Mouse (Mus musculus) midbrain, postnatal 0 days (tissue): ENCODE measurements at regions not wholly inside any gene's neighbourhood (a gene's known extent, or its start where the extent isn't known, plus 50 kb on each side); places are given as distances from the start of the nearest gene placed in this dataset.

ENCODE experiments used
- ATAC-seq: fragments of 200-750 bp; cut with Nextera tagmentation; 2 replicates; pipeline ENCODE4 v1.8.0; 2017; ENCODE audit warnings: moderate number of reproducible peaks, mild to moderate bottlenecking, moderate TSS enrichment, moderate library complexity; ENCODE audit not compliant: low FRiP score
- DNase-seq: peaks from one replicate; pipeline ENCODE4 v3.0.0-alpha.2; 2015; ENCODE audit warnings: low spot score
- H3K27ac ChIP-seq: fragments of 300-500 bp; sonication (generic); 2 replicates; pipeline ENCODE4 v1.5.1; 2014; ENCODE audit warnings: low read depth, mild to moderate bottlenecking, low read length, mixed read lengths
- H3K27me3 ChIP-seq: fragments of 300-500 bp; sonication (generic); 2 replicates; pipeline ENCODE4 v1.6.1; 2014; ENCODE audit warnings: low read length, control low read depth, mixed read lengths; ENCODE audit not compliant: insufficient read depth
- H3K36me3 ChIP-seq: fragments of 300-500 bp; sonication (generic); 2 replicates; pipeline ENCODE4 v1.6.1; 2014; ENCODE audit warnings: low read length, control low read depth, mixed read lengths; ENCODE audit not compliant: insufficient read depth
- H3K4me1 ChIP-seq: fragments of 300-500 bp; sonication (generic); 2 replicates; pipeline ENCODE4 v1.6.1; 2014; ENCODE audit warnings: mild to moderate bottlenecking, control low read depth, antibody characterized with exemption, low read length, mixed read lengths; ENCODE audit not compliant: insufficient read depth
- H3K4me2 ChIP-seq: fragments of 300-500 bp; sonication (generic); 2 replicates; pipeline ENCODE4 v1.6.1; 2014; ENCODE audit warnings: low read depth, mild to moderate bottlenecking, low read length, mixed read lengths; ENCODE audit not compliant: poor library complexity, severe bottlenecking
- H3K4me3 ChIP-seq: fragments of 300-500 bp; sonication (generic); 2 replicates; pipeline ENCODE4 v1.5.1; 2014; ENCODE audit warnings: low read depth, mild to moderate bottlenecking, low read length, moderate library complexity
- H3K9ac ChIP-seq: fragments of 300-500 bp; sonication (generic); replicated peaks from 2 replicates; pipeline ENCODE4 v1.6.1; 2014; ENCODE audit warnings: mild to moderate bottlenecking, low read length, moderate library complexity, mixed read lengths; ENCODE audit not compliant: poor library complexity, severe bottlenecking
- H3K9me3 ChIP-seq: fragments of 300-500 bp; sonication (generic); 2 replicates; pipeline ENCODE4 v1.6.1; 2016; ENCODE audit warnings: low read length, control low read depth
- CTCF ChIP-seq: IDR thresholded peaks from 2 replicates; pipeline ENCODE4 v1.5.1; 2016; ENCODE audit warnings: antibody characterized with exemption, mild to moderate bottlenecking
- WGBS: fragments of 180-500 bp; shearing (Covaris S2); extraction: QIAGEN DNeasy Blood & Tissue Kit; methylation state at CpG from one replicate; pipeline ENCODE4 v1.1.7; 2014; 5-methylcytosine and 5-hydroxymethylcytosine counted together

- H3K9ac ChIP-seq = no peak overlapping the region
- no peak for DNase-seq
- H3K4me3 ChIP-seq = no peak overlapping the region
- no peak for TF ChIP-seq CTCF
- H3K36me3 ChIP-seq = no peaks in the 10 kb centered on the region
- WGBS = 86% methylated on average over 3 of the region's 3 CpGs
- no peak overlapping the region for H3K4me2 ChIP-seq
- H3K9me3 ChIP-seq = no peaks in the 10 kb centered on the region
- H3K27ac ChIP-seq = no peak overlapping the region
- no peaks in the 10 kb centered on the region for H3K4me1 ChIP-seq
- no peak for ATAC-seq
- H3K27me3 ChIP-seq = no peaks in the 10 kb centered on the region
These were observed 306.3 kb upstream of the Klf4 start for GRCm38 (mm10) chr4:55838568-55838967.

DNA sequence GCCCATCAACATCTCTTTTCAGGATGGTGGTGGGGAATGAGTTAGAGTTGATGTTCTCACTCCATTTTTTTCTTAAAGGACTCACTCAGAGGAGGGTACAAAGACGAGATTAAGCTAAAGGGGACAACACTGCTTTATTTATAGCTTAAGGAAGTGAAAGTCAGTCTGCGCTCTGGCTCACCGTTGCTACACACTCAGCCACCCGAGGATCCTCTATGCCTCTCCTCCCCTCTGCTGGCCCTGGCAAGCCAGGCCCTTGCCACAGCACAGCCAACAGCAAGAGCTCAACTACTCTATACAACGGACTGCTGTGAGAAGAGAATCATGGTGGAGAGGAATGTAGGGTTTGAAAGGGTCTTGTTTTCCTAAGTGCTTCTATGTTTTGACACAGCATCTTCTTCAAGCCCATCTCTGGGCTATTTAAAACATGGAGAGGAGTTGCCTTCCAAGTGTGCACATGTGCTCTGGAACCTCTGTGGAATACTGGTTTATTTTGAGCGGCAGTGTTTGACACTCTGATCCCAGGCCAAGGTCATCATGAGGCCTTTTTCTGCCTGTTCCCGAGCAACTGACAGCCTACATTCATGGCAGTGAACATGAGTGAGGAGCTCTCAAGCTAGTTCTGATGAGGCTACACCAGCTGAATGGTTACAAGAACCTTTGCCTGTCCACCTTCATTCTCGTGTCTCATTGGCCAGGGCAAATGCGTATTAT is 291.9 kb upstream of the Klf4 start:
- no peak overlapping the region for H3K4me2 ChIP-seq
- 81% methylated on average over 9 of the region's 9 CpGs for WGBS
- ATAC-seq (no peak), DNase-seq (no peak)
- H3K36me3 ChIP-seq = no peaks in the 10 kb centered on the region
- no peaks in the 10 kb centered on the region for H3K4me1 ChIP-seq
- no peaks in the 10 kb centered on the region for H3K9me3 ChIP-seq
- no peak for TF ChIP-seq CTCF
- H3K9ac ChIP-seq = no peak overlapping the region
- no peak overlapping the region for H3K4me3 ChIP-seq
- H3K27ac ChIP-seq = no peak overlapping the region
- H3K27me3 ChIP-seq = no peaks in the 10 kb centered on the region

DNA sequence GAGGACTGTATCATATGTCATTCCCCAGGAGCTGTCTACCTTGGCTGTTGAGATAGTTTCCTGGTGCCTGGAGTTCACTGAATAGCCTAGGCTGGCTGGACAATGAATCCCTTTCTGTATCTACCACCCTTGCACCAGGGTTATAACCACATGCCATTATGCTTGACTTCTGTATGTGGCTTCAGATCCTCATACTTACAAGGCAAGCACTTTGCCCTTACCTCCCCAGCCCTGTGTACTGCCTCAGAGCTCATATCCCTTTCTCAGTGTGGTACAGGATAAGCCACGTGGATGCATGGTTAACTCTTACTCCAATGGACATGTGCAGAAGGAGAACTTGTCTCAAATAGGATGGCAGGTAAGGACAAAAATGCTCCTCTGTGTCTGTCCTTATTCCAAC is 291.3 kb upstream of the Klf4 start:
- DNase-seq (no peak), ATAC-seq (no peak)
- no peak overlapping the region for H3K9ac ChIP-seq
- H3K4me3 ChIP-seq = no peak overlapping the region
- H3K9me3 ChIP-seq = no peaks in the 10 kb centered on the region
- no peaks in the 10 kb centered on the region for H3K4me1 ChIP-seq
- H3K4me2 ChIP-seq = no peak overlapping the region
- H3K27me3 ChIP-seq = no peaks in the 10 kb centered on the region
- WGBS = 82% methylated on average over 1 of the region's 1 CpGs
- no peak overlapping the region for H3K27ac ChIP-seq
- H3K36me3 ChIP-seq = no peaks in the 10 kb centered on the region
- TF ChIP-seq CTCF = no peak

- 90% methylated on average over 4 of the region's 4 CpGs for WGBS
- no peak for ATAC-seq
- Histone ChIP-seq H3K4me3 (no peak overlapping the region), H3K9ac (no peak overlapping the region), H3K27me3 (no peaks in the 10 kb centered on the region), H3K4me1 (no peaks in the 10 kb centered on the region), H3K4me2 (no peak overlapping the region), H3K27ac (no peak overlapping the region), H3K36me3 (no peaks in the 10 kb centered on the region), H3K9me3 (no peaks in the 10 kb centered on the region)
- DNase-seq = no peak
- TF ChIP-seq CTCF = no peak
These were observed 285.0 kb upstream of the Klf4 start for GRCm38 (mm10) chr4:55817035-55817818.

GRCm38 (mm10) chr4:55815832-55816231 is 283.6 kb upstream of the Klf4 start:
- H3K9ac ChIP-seq = no peak overlapping the region
- H3K36me3 ChIP-seq = no peaks in the 10 kb centered on the region
- no peaks in the 10 kb centered on the region for H3K27me3 ChIP-seq
- WGBS = 91% methylated on average over 3 of the region's 3 CpGs
- H3K4me3 ChIP-seq = no peak overlapping the region
- H3K4me2 ChIP-seq = no peak overlapping the region
- H3K9me3 ChIP-seq = no peaks in the 10 kb centered on the region
- H3K27ac ChIP-seq = no peak overlapping the region
- DNase-seq (no peak), ATAC-seq (no peak)
- H3K4me1 ChIP-seq = no peaks in the 10 kb centered on the region
- TF ChIP-seq CTCF = no peak

GRCm38 (mm10) chr4:55812846-55813245 is 280.6 kb upstream of the Klf4 start:
- Histone ChIP-seq H3K4me1 (no peaks in the 10 kb centered on the region), H3K4me3 (no peak overlapping the region), H3K9me3 (no peaks in the 10 kb centered on the region), H3K36me3 (no peaks in the 10 kb centered on the region), H3K27ac (no peak overlapping the region), H3K27me3 (no peaks in the 10 kb centered on the region), H3K4me2 (no peak overlapping the region), H3K9ac (no peak overlapping the region)
- no peak for ATAC-seq
- WGBS = 93% methylated on average over 8 of the region's 8 CpGs
- no peak for TF ChIP-seq CTCF
- DNase-seq = no peak
